Mouse (Mus musculus) bone marrow macrophage, adult 2 months (primary cell): Measurements from ENCODE around the gene 9230102O04Rik.

Source experiments
- CTCF ChIP-seq: IDR thresholded peaks from 2 replicates; pipeline ENCODE4 v1.5.1; 2012; ENCODE audit warnings: low read depth, mild to moderate bottlenecking, low read length, moderate library complexity
- POLR2A ChIP-seq: IDR thresholded peaks from 2 replicates; pipeline ENCODE4 v1.6.1; 2012; ENCODE audit warnings: mild to moderate bottlenecking, low read depth, low read length, borderline replicate concordance

DNA sequence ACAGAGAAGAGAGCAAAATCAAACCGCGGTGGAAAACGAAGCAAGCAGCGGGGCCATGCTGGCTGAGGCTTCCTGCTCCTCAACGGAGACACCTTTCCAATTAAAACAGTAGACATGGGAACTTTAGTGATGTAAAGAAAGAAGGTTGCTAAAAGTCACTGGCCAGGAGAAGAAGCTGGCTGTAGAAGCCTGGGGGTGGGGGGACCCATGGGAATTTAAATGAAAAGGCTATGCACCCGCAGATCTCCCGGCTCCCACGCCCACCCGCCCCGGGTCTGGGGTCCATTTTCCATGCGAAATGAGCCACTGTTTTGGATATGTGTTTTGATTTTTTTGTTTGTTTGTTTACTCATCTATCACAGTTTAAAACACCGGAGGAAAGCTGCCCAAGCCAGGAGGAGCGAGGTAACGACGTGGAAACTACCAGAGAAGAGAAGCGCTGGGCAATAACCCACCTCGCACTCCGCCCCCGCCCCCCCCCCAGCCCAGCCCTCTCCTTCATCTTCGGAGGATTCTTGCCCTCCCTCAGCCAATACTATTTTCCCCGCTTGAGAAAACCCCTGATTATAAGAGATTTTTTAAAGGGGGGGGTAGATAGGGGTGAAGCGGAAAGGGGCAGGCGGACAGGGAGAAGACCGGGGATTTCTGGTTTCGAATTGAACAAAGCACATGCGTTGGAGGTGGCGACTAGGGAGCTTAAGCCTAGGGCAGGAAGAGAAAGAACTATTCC lies 5.4 kb downstream of the 9230102O04Rik start:
- TF ChIP-seq CTCF (no peak), POLR2A (no peak)
